In the genomic region with DNA sequence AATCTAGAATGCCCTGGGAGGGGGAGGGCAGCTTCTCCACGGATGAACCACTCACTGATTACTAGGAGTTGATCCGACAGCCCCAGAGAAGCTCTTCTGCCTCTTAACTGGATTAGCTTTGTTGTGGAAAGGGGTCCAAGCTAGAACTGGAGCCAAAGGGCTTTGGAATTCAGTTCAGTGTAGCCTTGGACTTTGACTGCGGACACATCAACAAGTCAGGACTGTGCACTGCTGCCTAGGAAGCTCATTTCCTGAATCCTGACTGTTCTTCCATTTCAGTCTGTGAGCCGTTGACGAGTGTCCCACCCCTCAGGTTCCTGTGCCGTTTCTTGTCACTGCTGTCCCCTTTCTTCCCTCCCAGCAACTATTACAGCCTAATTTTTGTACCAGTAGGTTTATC, we compare ENCODE assay signal across 11 mouse cellular contexts. TPM values are rescaled to one million over a fixed set of nuclear protein-coding genes. Genes with fewer than 3 reads are reported as not detected.
A peak's percentile ranks its signal among the peaks of the same experiment; 100 is the strongest.
DNase-seq lines count a peak whose midpoint lies in the region; ATAC-seq lines count a peak whose summit lies in the region.
"Had no signal": no experiment of that assay in that cellular context is flagged by ENCODE, and none has a peak within 500 bp of the region (broad histone marks: within the 10 kb centered on the region; RNA-seq: fewer than 3 reads in every experiment).

No protein-coding gene starts in this region.

- no peaks in the 10 kb centered on the region for H3K36me3 ChIP-seq in midbrain, embryonic 10.5 days
- no peaks in the 10 kb centered on the region for H3K36me3 ChIP-seq in midbrain, embryonic 13.5 days
- no peaks in the 10 kb centered on the region for H3K36me3 ChIP-seq in intestine, embryonic 16.5 days (ENCODE audit: control insufficient read depth, insufficient read depth, low read length)
- H3K36me3 ChIP-seq in stomach, embryonic 15.5 days, result no peaks in the 10 kb centered on the region
- H3K36me3 ChIP-seq: neural tube, embryonic 13.5 days had no signal

- no peaks in the 10 kb centered on the region for H3K9me3 ChIP-seq in midbrain, embryonic 10.5 days (replicated peaks)
- H3K9me3 ChIP-seq in midbrain, embryonic 13.5 days, result no peaks in the 10 kb centered on the region
- no peaks in the 10 kb centered on the region for H3K9me3 ChIP-seq in intestine, embryonic 16.5 days (ENCODE audit: control insufficient read depth, low read length)
- no peaks in the 10 kb centered on the region for H3K9me3 ChIP-seq in stomach, embryonic 15.5 days
- H3K9me3 ChIP-seq: neural tube, embryonic 13.5 days had no signal

- WGBS in midbrain, embryonic 10.5 days, result 9% methylated on average over 6 of the region's 6 CpGs
- 6% methylated on average over 6 of the region's 6 CpGs for WGBS in midbrain, embryonic 13.5 days
- 27% methylated on average over 6 of the region's 6 CpGs for WGBS in intestine, embryonic 16.5 days
- 25% methylated on average over 6 of the region's 6 CpGs for WGBS in stomach, embryonic 15.5 days

- DNase-seq in midbrain, embryonic 10.5 days (ENCODE audit: low spot score), result peak; percentile 44
- peak; percentile 58 for DNase-seq in kidney, postnatal 36 days
- DNase-seq in natural killer cell, adult 2 months (ENCODE audit: low spot score in 2 of 2), result no peak
- no peak for DNase-seq in frontal cortex, adult 2 months (ENCODE audit: extremely low spot score in 1 of 2, low spot score in 1 of 2)
- DNase-seq: lung, adult 2 months had no signal

- ATAC-seq in midbrain, embryonic 13.5 days, result no peak
- peak; percentile 39 for ATAC-seq in intestine, embryonic 16.5 days
- no peak for ATAC-seq in stomach, embryonic 15.5 days (ENCODE audit: insufficient read depth, low FRiP score, low read depth)
- ATAC-seq in activated CD4-positive, CD25-positive, alpha-beta regulatory T cell, adult 4 months, result no peak
- ATAC-seq: Patski had no signal

- H3K4me2 ChIP-seq in midbrain, embryonic 13.5 days (replicated peaks), result no peak overlapping the region
- H3K4me2 ChIP-seq in intestine, embryonic 16.5 days (ENCODE audit: low read depth, low read length), result 0 out of 2 replicates have a peak overlapping the region, but pooled peaks have one; percentile 4
- H3K4me2 ChIP-seq in stomach, embryonic 15.5 days, result 0 out of 2 replicates have a peak overlapping the region, but pooled peaks have one; percentile 5
- H3K4me2 ChIP-seq: neural tube, embryonic 13.5 days had no signal

- peaks cover 38% of the 10 kb centered on the region for H3K27me3 ChIP-seq in midbrain, embryonic 10.5 days (ENCODE audit: low read depth, poor library complexity, severe bottlenecking)
- peaks cover 20% of the 10 kb centered on the region for H3K27me3 ChIP-seq in midbrain, embryonic 13.5 days
- H3K27me3 ChIP-seq in intestine, embryonic 16.5 days (replicated peaks; ENCODE audit: control insufficient read depth, insufficient read depth, low read length), result no peaks in the 10 kb centered on the region
- no peaks in the 10 kb centered on the region for H3K27me3 ChIP-seq in stomach, embryonic 15.5 days (replicated peaks)
- H3K27me3 ChIP-seq: Patski had no signal

- H3K4me1 ChIP-seq in midbrain, embryonic 10.5 days, result peaks cover 65% of the 10 kb centered on the region
- H3K4me1 ChIP-seq in midbrain, embryonic 13.5 days (replicated peaks), result peaks cover 25% of the 10 kb centered on the region
- H3K4me1 ChIP-seq in intestine, embryonic 16.5 days (ENCODE audit: control insufficient read depth, insufficient read depth, low read length), result peaks cover 35% of the 10 kb centered on the region
- H3K4me1 ChIP-seq in stomach, embryonic 15.5 days, result peaks cover 15% of the 10 kb centered on the region; the same call in 1 of the 2 replicates

- no peak overlapping the region for H3K4me3 ChIP-seq in midbrain, embryonic 10.5 days
- H3K4me3 ChIP-seq in midbrain, embryonic 13.5 days (replicated peaks), result no peak overlapping the region
- H3K4me3 ChIP-seq in intestine, embryonic 16.5 days (ENCODE audit: low read length), result no peak overlapping the region
- no peak overlapping the region for H3K4me3 ChIP-seq in stomach, embryonic 15.5 days (replicated peaks)
- H3K4me3 ChIP-seq: neural tube, embryonic 13.5 days had no signal

- peak overlapping the region; percentile 76; the same call in 1 of the 2 replicates for H3K27ac ChIP-seq in midbrain, embryonic 10.5 days (replicated peaks)
- no peak overlapping the region for H3K27ac ChIP-seq in midbrain, embryonic 13.5 days
- peak overlapping the region; percentile 79 for H3K27ac ChIP-seq in intestine, embryonic 16.5 days (ENCODE audit: low read length)
- H3K27ac ChIP-seq in stomach, embryonic 15.5 days, result peak overlapping the region; percentile 82
- H3K27ac ChIP-seq: neural tube, embryonic 13.5 days had no signal

- H3K9ac ChIP-seq in midbrain, embryonic 13.5 days (replicated peaks), result no peak overlapping the region
- peak overlapping the region; percentile 3; the same call in 1 of the 2 replicates for H3K9ac ChIP-seq in intestine, embryonic 16.5 days (ENCODE audit: low read depth, low read length)
- no peak overlapping the region for H3K9ac ChIP-seq in stomach, embryonic 15.5 days
- H3K9ac ChIP-seq: neural tube, embryonic 13.5 days had no signal

RNA-seq across cellular contexts. Expression of a gene that starts 1.6 kb away (rescaled TPM):
- 10.4 and 10.9 TPM in 2 replicates for polyA plus RNA-seq in midbrain, embryonic 10.5 days (2016; fragmentation: Nextera tagmentation; extraction: Ambion mirVana)
- 15.4 and 15.7 TPM in 2 replicates for polyA plus RNA-seq in midbrain, embryonic 13.5 days (2015; fragmentation: Nextera tagmentation; extraction: Ambion mirVana)
- polyA plus RNA-seq in intestine, embryonic 16.5 days (2015; fragmentation: Nextera tagmentation; extraction: Ambion mirVana), result 31.5 and 36.6 TPM in 2 replicates
- polyA plus RNA-seq in stomach, embryonic 15.5 days (2015; fragmentation: Nextera tagmentation; extraction: Ambion mirVana), result 19.8 and 21.5 TPM in 2 replicates
- 28.2 and 30.7 TPM in 2 replicates for polyA plus RNA-seq in frontal cortex, adult 2 months (2012; rRNA removed)
- polyA plus RNA-seq in activated CD4-positive, CD25-positive, alpha-beta regulatory T cell, adult 4 months (2017; shearing (Covaris generic)), result 1 to 10 TPM in 1 of 2 experiments, under 1 TPM in 1; 0.61 to 3.5 TPM

Comparison
In these comparisons a context has a peak if more than half of its experiments do, and no peak if none do; other contexts are left out.
1. DNase-seq: peak in midbrain, embryonic 10.5 days (single experiment) and kidney, postnatal 36 days (2 of 2); none in natural killer cell, adult 2 months (0 of 2) and frontal cortex, adult 2 months (0 of 2).